Mouse (Mus musculus): ENCODE measurements at regions not wholly inside any gene's neighbourhood (a gene's known extent, or its start where the extent isn't known, plus 50 kb on each side); places are given as distances from the start of the nearest gene placed in this dataset.

- no peak for DNase-seq
Measured at GRCm38 (mm10) chr9:30772456-30772855, 149.8 kb downstream of the Adamts15 start.

- DNase-seq: no peak
Measured at GRCm38 (mm10) chr9:30770436-30771173, 151.6 kb downstream of the Adamts15 start.

- DNase-seq: no peak
Measured at GRCm38 (mm10) chr9:30769435-30769729, 152.9 kb downstream of the Adamts15 start.

GRCm38 (mm10) chr9:30768665-30769434 is 153.4 kb downstream of the Adamts15 start:
- DNase-seq: no peak

GRCm38 (mm10) chr9:30766701-30767100 is 155.6 kb downstream of the Adamts15 start:
- DNase-seq: no peak

- DNase-seq: no peak
Measured at GRCm38 (mm10) chr9:30766171-30766570, 156.1 kb downstream of the Adamts15 start.

GRCm38 (mm10) chr9:30765017-30765569 is 157.2 kb downstream of the Adamts15 start:
- DNase-seq: no peak

GRCm38 (mm10) chr9:30762913-30763312 is 159.3 kb downstream of the Adamts15 start:
- DNase-seq: no peak

- DNase-seq: no peak
Measured at GRCm38 (mm10) chr9:30758121-30758520, 164.1 kb downstream of the Adamts15 start.

GRCm38 (mm10) chr9:30757406-30757805 is 164.8 kb downstream of the Adamts15 start:
- no peak for DNase-seq

GRCm38 (mm10) chr9:30756796-30757195 is 165.5 kb downstream of the Adamts15 start:
- no peak for DNase-seq

- DNase-seq: no peak
Measured at GRCm38 (mm10) chr9:30755586-30755985, 166.7 kb downstream of the Adamts15 start.

GRCm38 (mm10) chr9:30754826-30755225 is 167.4 kb downstream of the Adamts15 start:
- no peak for DNase-seq

GRCm38 (mm10) chr9:30743471-30743870 is 178.8 kb downstream of the Adamts15 start:
- DNase-seq: no peak

- DNase-seq: no peak
Measured at GRCm38 (mm10) chr9:30742471-30743098, 179.7 kb downstream of the Adamts15 start.

- DNase-seq: no peak
Measured at GRCm38 (mm10) chr9:30731687-30732086, 190.6 kb downstream of the Adamts15 start.

GRCm38 (mm10) chr9:30723364-30724070 is 198.7 kb downstream of the Adamts15 start:
- DNase-seq: no peak

- DNase-seq: no peak
Measured at GRCm38 (mm10) chr9:30721861-30722260, 200.4 kb downstream of the Adamts15 start.

- DNase-seq: no peak
Measured at GRCm38 (mm10) chr9:30716421-30717170, 205.7 kb downstream of the Adamts15 start.

GRCm38 (mm10) chr9:30710131-30710530 is 212.1 kb downstream of the Adamts15 start:
- no peak for DNase-seq

GRCm38 (mm10) chr9:30699848-30700247 is 222.4 kb downstream of the Adamts15 start:
- peak; percentile 8 for DNase-seq

GRCm38 (mm10) chr9:30697533-30697932 is 224.7 kb downstream of the Adamts15 start:
- DNase-seq: no peak
